Mouse (Mus musculus): ENCODE results near the gene Tmem170b. TPM values are rescaled to one million over a fixed set of nuclear protein-coding genes. Genes with fewer than 3 reads are reported as not detected.
"Not testable (repeated sequence)": the region's sequence is repeated elsewhere in the genome, so short reads cannot be mapped to it uniquely, and the experiment has no call there.

Gene Tmem170b
- total RNA-seq, 2 experiments from 2014 or later, result 84.1 to 88.0 TPM

DNA sequence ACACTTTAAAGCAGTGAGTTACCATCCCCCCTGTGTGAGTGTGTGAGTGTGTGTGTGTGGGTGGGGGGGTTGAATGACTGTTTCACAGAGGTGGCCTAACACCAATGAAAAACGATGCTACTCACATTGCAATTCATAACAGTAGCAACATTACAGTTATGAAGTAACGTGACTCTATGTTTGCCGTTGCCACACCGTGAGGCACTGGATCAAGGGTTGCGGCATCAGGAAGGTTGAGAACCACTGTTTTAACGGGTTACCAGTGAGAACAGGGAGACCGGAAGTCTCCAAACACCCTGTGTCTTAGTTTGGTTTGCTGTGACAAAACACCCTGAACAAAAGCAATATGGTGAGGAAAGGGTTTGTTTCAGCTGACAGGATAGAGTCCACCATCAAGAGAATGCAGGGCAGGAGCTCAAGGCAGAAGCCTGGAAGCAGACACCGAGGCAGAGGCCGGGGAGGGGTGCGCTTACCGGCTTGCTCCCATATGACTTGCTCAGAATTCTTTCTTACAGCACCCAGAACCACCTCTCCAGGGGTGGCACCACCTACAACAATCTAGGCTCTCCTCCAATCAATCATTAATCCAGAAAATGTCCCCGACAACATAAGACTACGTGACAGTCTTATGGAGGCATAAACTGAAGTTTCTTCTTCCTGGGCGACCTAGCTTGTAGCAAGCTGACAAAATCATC, 57.9 kb downstream of the Tmem170b start:
- no peak for DNase-seq (ENCODE audit: low spot score in 2 of 2)

DNA sequence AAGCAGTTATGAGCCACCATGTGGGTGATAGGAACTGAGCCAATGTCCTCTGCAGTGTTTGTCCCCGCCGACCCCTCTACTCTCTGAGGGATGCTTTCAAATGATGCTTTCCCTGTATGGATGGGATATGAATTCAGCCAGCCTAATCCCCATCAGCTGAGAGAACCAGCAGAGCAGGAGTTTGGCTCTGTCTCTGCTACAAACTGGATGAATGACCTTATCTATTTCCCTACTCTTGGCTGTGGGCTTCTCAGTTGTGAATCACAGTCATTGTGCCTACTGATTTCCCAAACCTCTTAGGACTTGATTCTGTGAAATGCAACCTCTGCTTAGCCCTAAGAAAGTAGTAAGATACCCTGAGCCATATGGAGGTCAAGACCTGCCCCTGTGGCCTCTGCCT, 64.2 kb downstream of the Tmem170b start:
- DNase-seq (ENCODE audit: low spot score in 2 of 2), result no peak

GRCm38 (mm10) chr13:41670386-41671130, 64.9 kb downstream of the Tmem170b start:
- no peak for DNase-seq (ENCODE audit: low spot score in 2 of 2)

DNA sequence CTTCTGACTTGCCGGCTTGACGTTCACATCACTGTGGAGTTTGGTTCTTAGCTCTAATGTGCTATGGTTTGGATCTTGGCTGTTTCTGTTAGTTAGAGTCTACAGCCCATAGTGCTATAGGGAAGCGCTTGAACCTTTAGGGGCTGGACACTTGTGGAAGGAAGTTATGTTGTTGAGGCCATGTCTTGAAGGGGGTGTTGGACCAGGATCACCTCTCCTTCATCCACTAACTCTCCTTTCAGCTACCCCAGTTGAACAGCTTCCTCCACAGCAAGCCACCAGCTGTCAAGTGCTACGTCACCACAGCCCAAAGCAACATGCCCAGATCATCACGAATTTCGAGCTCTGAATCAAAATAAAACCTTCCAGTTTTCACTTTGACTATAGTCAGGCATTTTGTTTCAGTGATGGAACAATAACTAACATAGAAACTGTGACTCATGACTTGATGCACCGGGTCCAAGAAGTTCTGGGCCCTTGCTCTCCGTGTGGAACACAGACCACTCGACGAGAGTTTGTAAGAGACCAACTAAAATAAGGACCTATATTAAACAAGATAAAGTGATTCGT, 65.5 kb downstream of the Tmem170b start:
- no peak for DNase-seq (ENCODE audit: low spot score in 2 of 2)

GRCm38 (mm10) chr13:41672904-41673303, 67.2 kb downstream of the Tmem170b start:
- not testable (repeated sequence) for DNase-seq (ENCODE audit: low spot score in 2 of 2)

GRCm38 (mm10) chr13:41673541-41673940, 67.8 kb downstream of the Tmem170b start:
- no peak for DNase-seq (ENCODE audit: low spot score in 2 of 2)

GRCm38 (mm10) chr13:41674608-41675007, 68.9 kb downstream of the Tmem170b start:
- not testable (repeated sequence) for DNase-seq (ENCODE audit: low spot score in 2 of 2)

GRCm38 (mm10) chr13:41675498-41675897, 69.8 kb downstream of the Tmem170b start:
- DNase-seq (ENCODE audit: low spot score in 2 of 2), result no peak

DNA sequence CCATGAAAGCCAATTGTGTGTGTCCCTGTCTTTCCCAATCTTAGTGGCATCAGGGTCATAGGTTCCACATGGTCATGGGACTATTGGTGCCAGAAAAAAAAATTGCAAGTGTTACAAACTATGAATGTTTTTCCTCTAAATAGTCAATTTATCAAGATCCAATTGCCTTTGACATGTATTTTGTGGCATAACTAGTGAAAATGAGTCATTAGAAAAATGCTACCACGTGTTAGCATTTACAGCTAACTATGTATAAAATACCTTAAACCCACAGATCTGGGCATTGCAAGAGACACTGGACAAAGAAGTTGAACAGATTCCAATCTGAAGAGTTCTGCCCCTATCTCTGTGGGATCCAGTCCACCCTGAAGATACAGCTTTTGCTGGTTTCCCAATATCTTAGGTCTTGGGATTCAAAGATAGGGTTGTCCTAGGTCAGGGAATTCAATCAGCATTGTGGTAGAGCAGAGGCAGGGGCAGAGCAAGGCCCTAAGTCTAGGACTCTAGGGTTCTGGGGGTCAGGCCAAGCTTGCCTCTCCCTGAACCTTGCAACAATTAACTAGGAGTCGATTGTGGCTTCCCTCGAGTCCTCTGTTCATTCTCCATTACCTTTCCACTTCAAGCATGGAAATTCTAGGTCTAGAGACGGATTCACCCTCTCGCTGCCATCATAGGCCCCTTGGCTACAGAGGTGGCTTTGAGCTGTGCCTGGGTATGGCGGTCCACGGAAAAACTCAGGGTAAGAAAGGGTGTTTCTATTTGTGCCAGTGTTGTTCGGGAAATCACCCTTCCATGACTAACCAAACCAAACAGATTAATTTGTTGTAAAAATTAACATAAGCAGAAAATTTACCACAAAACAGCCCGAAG, 70.5 kb downstream of the Tmem170b start:
- DNase-seq (ENCODE audit: low spot score in 2 of 2), result no peak

- DNase-seq (ENCODE audit: low spot score in 2 of 2), result no peak
Observed at GRCm38 (mm10) chr13:41676836-41677186, 71.1 kb downstream of the Tmem170b start.

DNA sequence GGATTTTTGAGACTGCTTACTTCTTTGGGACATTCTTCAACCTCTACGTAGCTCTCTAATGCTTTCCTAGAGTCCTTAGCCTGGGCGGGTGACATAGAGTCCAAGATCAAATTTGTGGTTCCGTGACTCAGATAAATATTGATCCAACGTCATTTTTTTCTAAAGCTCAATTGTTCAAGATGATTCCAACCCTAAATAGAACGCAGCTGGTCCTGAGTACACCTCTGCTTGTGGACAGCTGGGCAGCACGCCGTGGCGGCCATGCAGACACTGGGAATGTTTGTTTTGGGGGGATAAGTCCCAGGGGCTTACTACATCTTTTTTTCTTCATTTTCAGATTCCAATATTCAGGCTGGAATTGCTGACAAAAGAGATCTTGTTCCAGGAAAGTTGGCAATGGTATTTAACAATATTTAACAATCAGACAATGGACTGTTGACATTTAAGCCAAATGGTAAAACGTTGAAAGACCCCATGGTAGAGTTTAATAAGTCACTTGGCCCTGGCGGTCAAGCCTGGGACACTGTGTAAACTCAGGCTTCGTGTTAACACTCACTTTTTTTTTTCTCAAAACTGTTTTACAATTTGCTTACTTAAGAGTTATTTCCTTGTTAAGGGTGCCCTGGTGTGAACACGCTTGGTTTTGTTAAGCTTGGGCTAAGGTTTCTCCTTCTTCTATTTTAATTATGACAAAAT, 75.3 kb downstream of the Tmem170b start:
- no peak for DNase-seq (ENCODE audit: low spot score in 2 of 2)

DNA sequence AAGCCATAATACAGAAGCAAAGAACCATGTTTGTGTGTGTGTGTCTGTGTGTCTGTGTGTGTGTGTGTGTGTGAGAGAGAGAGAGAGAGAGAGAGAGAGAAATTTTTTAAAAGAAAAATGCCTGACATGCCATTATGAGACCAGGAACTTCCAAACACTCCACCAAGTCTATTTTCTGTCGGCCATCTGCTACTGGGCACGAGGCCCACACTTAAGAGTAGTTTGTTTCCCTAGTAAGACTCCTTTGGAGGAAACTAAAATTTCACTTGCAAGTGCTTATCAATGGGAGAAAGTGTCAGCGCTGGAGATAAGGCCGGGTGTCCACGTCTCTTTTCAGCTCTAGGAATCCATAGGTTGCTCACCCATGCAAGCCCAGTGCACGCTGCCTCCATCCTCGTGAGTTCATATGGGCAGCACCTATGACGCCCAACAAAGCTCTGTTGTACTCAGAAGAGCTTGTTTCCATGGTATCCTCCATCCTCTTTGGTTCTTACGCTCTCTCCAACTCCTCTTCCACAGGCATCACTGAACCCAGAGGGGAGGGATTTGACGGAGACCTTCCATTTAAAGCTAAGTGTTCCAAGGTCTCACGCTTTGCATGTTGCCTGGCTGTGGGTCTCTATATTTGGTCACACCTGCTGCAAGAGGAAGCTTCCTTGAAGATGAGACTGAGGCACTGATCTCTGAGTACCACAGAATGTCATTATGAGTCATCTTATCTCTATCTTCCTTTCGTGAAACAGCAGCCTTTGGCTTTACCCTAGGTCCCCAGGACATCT, 76.8 kb downstream of the Tmem170b start:
- no peak for DNase-seq (ENCODE audit: low spot score in 2 of 2)

GRCm38 (mm10) chr13:41683356-41684012, 77.8 kb downstream of the Tmem170b start:
- DNase-seq (ENCODE audit: low spot score in 2 of 2), result no peak

DNA sequence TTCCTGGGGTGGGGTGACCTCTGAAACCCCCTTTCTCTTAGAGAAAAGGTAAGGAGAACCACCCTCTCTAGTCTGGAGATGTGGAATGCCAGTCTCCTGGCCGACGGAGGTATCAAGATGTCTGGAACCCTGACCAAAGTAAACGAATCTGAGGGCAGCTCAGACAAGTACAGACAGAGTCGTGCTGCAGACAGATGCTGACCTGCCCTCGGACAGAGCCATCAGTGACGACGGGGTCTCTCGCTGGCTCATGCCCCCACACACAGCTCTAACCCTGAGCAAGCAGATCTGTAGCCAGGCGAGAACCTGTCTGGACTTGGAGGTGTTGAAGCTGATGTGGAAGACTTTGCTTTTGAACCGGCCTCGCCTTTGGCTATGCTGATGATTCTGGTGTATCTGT, 79.8 kb downstream of the Tmem170b start:
- no peak for DNase-seq (ENCODE audit: low spot score in 2 of 2)

GRCm38 (mm10) chr13:41689055-41689454, 83.3 kb downstream of the Tmem170b start:
- no peak for DNase-seq (ENCODE audit: low spot score in 2 of 2)

- no peak for DNase-seq (ENCODE audit: low spot score in 2 of 2)
Observed at GRCm38 (mm10) chr13:41689598-41690045, 83.9 kb downstream of the Tmem170b start.

Data from layer of hippocampus, postnatal 14 days (tissue).